ENCODE assay signal across 8 mouse cellular contexts in genomic region chr6:85451664-85452410, GRCm38 (mm10). TPM values are rescaled to one million over a fixed set of nuclear protein-coding genes. Genes with fewer than 3 reads are reported as not detected.
DNase-seq lines count a peak whose midpoint lies in the region; ATAC-seq lines count a peak whose summit lies in the region.

Gene Pradc1, minus strand, starts transcription at chr6:85451970.

- WGBS in intestine, embryonic 14.5 days, result under 1% methylated on average over 54 of the region's 54 CpGs

- peak; percentile 93 for ATAC-seq in intestine, embryonic 14.5 days (replicated peaks; ENCODE audit: low FRiP score, low TSS enrichment, low read depth)

- H3K4me2 ChIP-seq in intestine, embryonic 14.5 days (ENCODE audit: low read length), result peak within 1 kb of the TSS; percentile 96

- peak; percentile 91 to 95 for DNase-seq in adrenal gland, adult 18-20 months (ENCODE audit: low spot score in 2 of 2)
- peak; percentile 99 for DNase-seq in embryo, embryonic 11 days
- peak; percentile 98 for DNase-seq in gastrocnemius, postnatal 25 days
- peak; percentile 98 for DNase-seq in intestine, embryonic 14.5 days (ENCODE audit: low spot score)
- DNase-seq in left cerebral cortex, postnatal 14 days (ENCODE audit: low spot score in 2 of 2), result peak; percentile 98 to 99
- DNase-seq in mesoderm, embryonic 11.5 days (ENCODE audit: low read depth, low spot score), result peak; percentile 95
- DNase-seq in right cerebral cortex, postnatal 36 days (ENCODE audit: low spot score in 2 of 2), result peak; percentile 98
- DNase-seq in yolk sac, embryonic 10.5 days (ENCODE audit: low spot score), result peak; percentile 99

- H3K9ac ChIP-seq in intestine, embryonic 14.5 days (ENCODE audit: low read length), result peak within 1 kb of the TSS; percentile 89

- H3K9me3 ChIP-seq in intestine, embryonic 14.5 days (ENCODE audit: control insufficient read depth, low read length), result no peaks in the 10 kb centered on the region

- intact Hi-C loops in left cerebral cortex, postnatal 14 days (cut with DNase I), result no loop called here

- peak within 1 kb of the TSS; percentile 93 for H3K27ac ChIP-seq in intestine, embryonic 14.5 days (ENCODE audit: low read depth)

- H3K4me1 ChIP-seq in intestine, embryonic 14.5 days (replicated peaks; ENCODE audit: control insufficient read depth, insufficient read depth, low read length), result peaks cover 22% of the 10 kb centered on the region

- no peaks in the 10 kb centered on the region for H3K27me3 ChIP-seq in intestine, embryonic 14.5 days (replicated peaks; ENCODE audit: control insufficient read depth, insufficient read depth, low read length)

- H3K4me3 ChIP-seq in intestine, embryonic 14.5 days (ENCODE audit: low read depth, low read length), result peak within 1 kb of the TSS; percentile 74

- no peaks in the 10 kb centered on the region; the same call in 1 of the 2 replicates for H3K36me3 ChIP-seq in intestine, embryonic 14.5 days (ENCODE audit: control insufficient read depth, insufficient read depth, low read length)

RNA-seq across cellular contexts. Expression of gene Pradc1, which starts in this region (rescaled TPM):
- 10 to 100 TPM; 12.5 to 16.8 TPM for total RNA-seq in adrenal gland, adult 18-20 months (2021)
- total RNA-seq in gastrocnemius, postnatal 25 days (2021), result 10 to 100 TPM; 12.4 to 14.6 TPM
- 26.7 and 27.7 TPM in 2 replicates for polyA plus RNA-seq in intestine, embryonic 14.5 days (2014; fragmentation: Nextera tagmentation; extraction: Ambion mirVana)
- total RNA-seq in left cerebral cortex, postnatal 14 days (2021), result 10 to 100 TPM; 27.1 to 34.0 TPM

Comparison
In these comparisons a context has a peak if more than half of its experiments do, and no peak if none do; other contexts are left out.
1. Peak in every context shown above with its lines: DNase-seq, ATAC-seq, H3K4me3 ChIP-seq and H3K27ac ChIP-seq.